Mouse (Mus musculus) midbrain, embryonic 16.5 days (tissue): ENCODE results near the gene Vmn2r84. TPM values are rescaled to one million over a fixed set of nuclear protein-coding genes. Genes with fewer than 3 reads are reported as not detected.
"Not testable (repeated sequence)": the region's sequence is repeated elsewhere in the genome, so short reads cannot be mapped to it uniquely, and the experiment has no call there.

ENCODE experiments used
- ATAC-seq: fragments of 200-750 bp; cut with Nextera tagmentation; 2 replicates; pipeline ENCODE4 v1.8.0; 2017; ENCODE audit warnings: moderate TSS enrichment
- H3K27ac ChIP-seq: fragments of 300-500 bp; sonication (generic); 2 replicates; pipeline ENCODE4 v1.5.1; 2014; ENCODE audit warnings: mild to moderate bottlenecking, low read length, mixed read lengths
- H3K27me3 ChIP-seq: fragments of 300-500 bp; sonication (generic); 2 replicates; pipeline ENCODE4 v1.6.1; 2014; ENCODE audit warnings: low read depth, low read length, mixed read lengths; ENCODE audit not compliant: control insufficient read depth, insufficient read depth
- H3K36me3 ChIP-seq: fragments of 300-500 bp; sonication (generic); 2 replicates; pipeline ENCODE4 v1.6.1; 2014; ENCODE audit warnings: mild to moderate bottlenecking, low read length, moderate library complexity, mixed read lengths; ENCODE audit not compliant: control insufficient read depth, insufficient read depth
- H3K4me1 ChIP-seq: fragments of 300-500 bp; sonication (generic); 2 replicates; pipeline ENCODE4 v1.6.1; 2014; ENCODE audit warnings: mild to moderate bottlenecking, low read length, mixed read lengths; ENCODE audit not compliant: control insufficient read depth, insufficient read depth
- H3K4me2 ChIP-seq: fragments of 300-500 bp; sonication (generic); 2 replicates; pipeline ENCODE4 v1.6.1; 2014; ENCODE audit warnings: mild to moderate bottlenecking, low read length, mixed read lengths
- H3K4me3 ChIP-seq: fragments of 300-500 bp; sonication (generic); 2 replicates; pipeline ENCODE4 v1.5.1; 2014; ENCODE audit warnings: low read depth, mild to moderate bottlenecking, low read length, moderate library complexity, mixed read lengths
- H3K9ac ChIP-seq: fragments of 300-500 bp; sonication (generic); 2 replicates; pipeline ENCODE4 v1.6.1; 2014; ENCODE audit warnings: low read depth, low read length, mixed read lengths
- H3K9me3 ChIP-seq: fragments of 300-500 bp; sonication (generic); replicated peaks from 2 replicates; pipeline ENCODE4 v1.6.1; 2014; ENCODE audit warnings: mild to moderate bottlenecking, low read length, mixed read lengths; ENCODE audit not compliant: control insufficient read depth, poor library complexity, severe bottlenecking
- WGBS: fragments of 180-500 bp; shearing (Covaris S2); extraction: QIAGEN DNeasy Blood & Tissue Kit; methylation state at CpG from one replicate; pipeline ENCODE4 v1.1.7; 2014; 5-methylcytosine and 5-hydroxymethylcytosine counted together
- polyA plus RNA-seq: library from polyadenylated mRNA; unstranded; fragments of >200 nt; fragmentation: Nextera tagmentation; extraction: Ambion mirVana; gene quantifications from 2 replicates; pipeline ENCODE4 v1.2.1, GENCODE M21; 2015

Vmn2r84 gene
- polyA plus RNA-seq, 1 experiment from 2014 or later: 0.03 TPM

GRCm38 (mm10) chr10:130372491-130373173, 21.5 kb downstream of the Vmn2r84 start:
- Histone ChIP-seq H3K4me2 (no peak overlapping the region), H3K4me3 (no peak overlapping the region), H3K27me3 (no peaks in the 10 kb centered on the region), H3K9me3 (no peaks in the 10 kb centered on the region), H3K4me1 (no peaks in the 10 kb centered on the region), H3K27ac (no peak overlapping the region), H3K9ac (no peak overlapping the region), H3K36me3 (no peaks in the 10 kb centered on the region)
- 82% methylated on average over 2 of the region's 2 CpGs for WGBS
- ATAC-seq: no peak

GRCm38 (mm10) chr10:130371644-130372043, 22.5 kb downstream of the Vmn2r84 start:
- Histone ChIP-seq H3K4me3 (no peak overlapping the region), H3K9me3 (no peaks in the 10 kb centered on the region), H3K4me1 (no peaks in the 10 kb centered on the region), H3K27ac (no peak overlapping the region), H3K36me3 (no peaks in the 10 kb centered on the region), H3K27me3 (no peaks in the 10 kb centered on the region), H3K9ac (no peak overlapping the region), H3K4me2 (no peak overlapping the region)
- WGBS: 53% methylated on average over 1 of the region's 1 CpGs
- no peak for ATAC-seq

- H3K4me1 ChIP-seq: no peaks in the 10 kb centered on the region
- no peak overlapping the region for H3K27ac ChIP-seq
- no peak overlapping the region for H3K4me3 ChIP-seq
- 90% methylated on average over 2 of the region's 2 CpGs for WGBS
- H3K9ac ChIP-seq: no peak overlapping the region
- H3K27me3 ChIP-seq: no peaks in the 10 kb centered on the region
- ATAC-seq: no peak
- no peak overlapping the region for H3K4me2 ChIP-seq
- no peaks in the 10 kb centered on the region for H3K9me3 ChIP-seq
- H3K36me3 ChIP-seq: no peaks in the 10 kb centered on the region
These were observed 24.0 kb downstream of the Vmn2r84 start for GRCm38 (mm10) chr10:130370005-130370682.

DNA sequence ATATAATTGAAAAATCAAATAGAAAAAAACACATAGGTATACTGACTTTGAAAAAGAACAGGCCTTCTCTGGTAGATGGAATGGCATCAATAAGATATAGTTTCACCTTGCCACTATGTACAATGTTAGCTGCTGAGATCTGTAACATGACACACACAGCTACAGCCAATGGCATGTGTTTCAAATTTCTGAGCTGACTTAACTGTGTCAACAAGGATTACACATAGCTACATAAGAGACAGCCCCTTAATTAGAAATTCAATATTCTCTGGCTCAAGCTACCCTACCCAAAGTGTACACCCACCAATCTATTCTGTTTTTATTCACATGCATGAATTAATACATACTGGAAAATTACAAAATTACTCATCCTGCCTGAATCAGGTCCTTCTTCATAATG, 25.7 kb downstream of the Vmn2r84 start:
- no peaks in the 10 kb centered on the region for H3K36me3 ChIP-seq
- no peak overlapping the region for H3K4me3 ChIP-seq
- no peak overlapping the region for H3K9ac ChIP-seq
- no peaks in the 10 kb centered on the region for H3K27me3 ChIP-seq
- no peaks in the 10 kb centered on the region for H3K9me3 ChIP-seq
- no peak overlapping the region for H3K27ac ChIP-seq
- ATAC-seq: no peak
- no peaks in the 10 kb centered on the region for H3K4me1 ChIP-seq
- H3K4me2 ChIP-seq: no peak overlapping the region

GRCm38 (mm10) chr10:130364766-130365165, 29.4 kb downstream of the Vmn2r84 start:
- H3K4me3 ChIP-seq: no peak overlapping the region
- H3K9ac ChIP-seq: no peak overlapping the region
- no peaks in the 10 kb centered on the region for H3K9me3 ChIP-seq
- H3K4me1 ChIP-seq: no peaks in the 10 kb centered on the region
- no peaks in the 10 kb centered on the region for H3K27me3 ChIP-seq
- no peak overlapping the region for H3K4me2 ChIP-seq
- ATAC-seq: no peak
- no peaks in the 10 kb centered on the region for H3K36me3 ChIP-seq
- no peak overlapping the region for H3K27ac ChIP-seq

DNA sequence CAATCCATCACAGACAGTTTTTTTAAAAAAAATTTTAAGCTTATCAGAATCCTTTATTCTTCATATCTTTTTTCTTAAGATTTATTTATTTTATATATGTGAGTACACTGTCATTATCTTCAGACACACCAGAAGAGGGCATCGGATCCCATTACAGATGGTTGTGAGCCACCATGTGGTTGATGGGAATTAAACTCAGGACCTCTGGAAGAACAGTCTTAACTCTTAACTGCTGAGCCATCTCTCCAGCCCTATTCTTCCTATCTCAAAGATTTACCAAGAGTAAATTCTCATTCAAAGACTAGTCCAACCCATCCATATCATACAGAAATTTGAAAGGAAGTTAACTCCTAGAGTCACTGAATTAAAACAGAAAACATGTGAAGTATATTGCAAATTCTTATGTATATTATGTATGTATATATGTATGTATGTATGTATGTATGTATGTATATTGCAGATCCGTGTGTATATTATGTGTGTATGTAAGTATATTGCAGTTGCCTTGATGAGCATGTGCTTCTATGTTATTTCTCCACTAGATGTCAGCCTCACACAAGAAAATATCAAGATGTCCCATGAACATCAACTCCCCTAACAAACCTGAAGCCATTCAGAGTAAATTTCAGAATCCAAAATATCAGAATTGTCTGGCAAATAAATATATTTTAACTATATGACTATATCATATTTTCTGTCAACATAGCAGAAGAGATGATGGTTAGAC, 30.5 kb downstream of the Vmn2r84 start:
- Histone ChIP-seq H3K27ac (no peak overlapping the region), H3K4me1 (no peaks in the 10 kb centered on the region), H3K36me3 (no peaks in the 10 kb centered on the region), H3K27me3 (no peaks in the 10 kb centered on the region), H3K4me3 (no peak overlapping the region), H3K9ac (no peak overlapping the region), H3K4me2 (no peak overlapping the region), H3K9me3 (no peaks in the 10 kb centered on the region)
- ATAC-seq: peak; percentile 88
- 59% methylated on average over 2 of the region's 2 CpGs for WGBS

GRCm38 (mm10) chr10:130344056-130344455, 50.1 kb downstream of the Vmn2r84 start:
- Histone ChIP-seq H3K9me3 (no peaks in the 10 kb centered on the region), H3K27ac (no peak overlapping the region), H3K27me3 (no peaks in the 10 kb centered on the region), H3K4me2 (no peak overlapping the region), H3K4me3 (no peak overlapping the region), H3K4me1 (no peaks in the 10 kb centered on the region), H3K36me3 (no peaks in the 10 kb centered on the region), H3K9ac (no peak overlapping the region)
- 83% methylated on average over 1 of the region's 1 CpGs for WGBS
- ATAC-seq: no peak

- H3K4me2 ChIP-seq, H3K27ac ChIP-seq, H3K36me3 ChIP-seq, H3K27me3 ChIP-seq, H3K4me1 ChIP-seq, H3K4me3 ChIP-seq, H3K9ac ChIP-seq, H3K9me3 ChIP-seq, ATAC-seq: not testable (repeated sequence)
- WGBS: 91% methylated on average over 4 of the region's 4 CpGs
These were observed 54.1 kb downstream of the Vmn2r84 start for GRCm38 (mm10) chr10:130340050-130340449.

GRCm38 (mm10) chr10:130337581-130337980, 56.6 kb downstream of the Vmn2r84 start:
- H3K4me2 ChIP-seq: no peak overlapping the region
- H3K4me1 ChIP-seq: no peaks in the 10 kb centered on the region
- H3K36me3 ChIP-seq: no peaks in the 10 kb centered on the region
- H3K27ac ChIP-seq: no peak overlapping the region
- no peaks in the 10 kb centered on the region for H3K27me3 ChIP-seq
- WGBS: 79% methylated on average over 2 of the region's 2 CpGs
- no peak overlapping the region for H3K4me3 ChIP-seq
- no peaks in the 10 kb centered on the region for H3K9me3 ChIP-seq
- no peak overlapping the region for H3K9ac ChIP-seq
- ATAC-seq: no peak
